Mouse (Mus musculus) embryonic fibroblast, embryonic 13.5 days (primary cell): ENCODE results near the gene Zfyve21.

Experiments used
- CTCF ChIP-seq: IDR thresholded peaks from 2 replicates; pipeline ENCODE4 v1.5.1; 2011; ENCODE audit warnings: mild to moderate bottlenecking, control low read depth, low read length, moderate library complexity, borderline replicate concordance; ENCODE audit not compliant: insufficient read depth
- POLR2A ChIP-seq: IDR thresholded peaks from 2 replicates; pipeline ENCODE4 v1.6.1; 2011; ENCODE audit warnings: low read depth, mild to moderate bottlenecking, control low read depth, low read length, moderate library complexity

GRCm38 (mm10) chr12:111870811-111871210 lies 56.8 kb downstream of the Zfyve21 start:
- no peak for TF ChIP-seq CTCF
- TF ChIP-seq POLR2A, result no peak
